17 mouse cellular contexts compared by ENCODE assay signal in the genomic region with DNA sequence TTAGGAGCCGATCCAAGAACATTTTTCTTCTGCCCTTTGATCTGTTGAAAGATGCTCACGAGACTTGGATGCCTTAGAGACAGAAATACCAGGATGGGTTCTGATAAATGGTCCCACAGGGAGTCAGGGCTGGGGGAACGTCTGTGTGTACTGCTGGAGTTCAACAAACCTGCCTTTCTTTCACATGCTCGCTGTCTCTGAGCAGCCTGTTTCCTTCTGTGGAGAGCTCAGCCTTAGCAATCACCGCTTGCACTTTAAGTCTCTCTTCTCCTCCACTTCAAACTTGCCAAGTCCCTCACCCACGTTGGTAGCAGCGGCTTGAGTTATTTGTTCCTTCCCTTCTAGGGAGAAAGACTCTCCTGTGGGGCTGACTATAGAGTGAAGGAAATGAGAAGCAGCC. TPM values are rescaled to one million over a fixed set of nuclear protein-coding genes. Genes with fewer than 3 reads are reported as not detected.
DNase-seq lines count a peak whose midpoint lies in the region; ATAC-seq lines count a peak whose summit lies in the region.
"Had no signal": no experiment of that assay in that cellular context is flagged by ENCODE, and none has a peak within 500 bp of the region (broad histone marks: within the 10 kb centered on the region; RNA-seq: fewer than 3 reads in every experiment).

No protein-coding gene starts in this region.

- H3K27ac ChIP-seq in intestine, embryonic 16.5 days (ENCODE audit: low read length) = peak overlapping the region; percentile 30; the same call in 1 of the 2 replicates
- no peak overlapping the region for H3K27ac ChIP-seq in intestine, embryonic 15.5 days
- H3K27ac ChIP-seq in heart, embryonic 12.5 days (ENCODE audit: poor library complexity, severe bottlenecking) = no peak overlapping the region
- H3K27ac ChIP-seq: forebrain, embryonic 10.5 days; limb, embryonic 12.5 days had no signal

- H3K9me3 ChIP-seq in intestine, embryonic 16.5 days (ENCODE audit: control insufficient read depth, low read length) = no peaks in the 10 kb centered on the region
- H3K9me3 ChIP-seq in intestine, embryonic 15.5 days = no peaks in the 10 kb centered on the region
- no peaks in the 10 kb centered on the region for H3K9me3 ChIP-seq in heart, embryonic 12.5 days (replicated peaks)
- H3K9me3 ChIP-seq: forebrain, embryonic 10.5 days; limb, embryonic 12.5 days had no signal

- no peaks in the 10 kb centered on the region for H3K36me3 ChIP-seq in intestine, embryonic 16.5 days (ENCODE audit: control insufficient read depth, insufficient read depth, low read length)
- no peaks in the 10 kb centered on the region for H3K36me3 ChIP-seq in intestine, embryonic 15.5 days
- no peaks in the 10 kb centered on the region for H3K36me3 ChIP-seq in heart, embryonic 12.5 days
- H3K36me3 ChIP-seq: forebrain, embryonic 10.5 days; limb, embryonic 12.5 days had no signal

- peaks cover 6% of the 10 kb centered on the region; the same call in 1 of the 2 replicates for H3K4me1 ChIP-seq in intestine, embryonic 16.5 days (ENCODE audit: control insufficient read depth, insufficient read depth, low read length)
- 0 out of 2 replicates have a peak, but pooled peaks cover 5% of the 10 kb centered on the region for H3K4me1 ChIP-seq in intestine, embryonic 15.5 days (replicated peaks)
- no peaks in the 10 kb centered on the region for H3K4me1 ChIP-seq in heart, embryonic 12.5 days (replicated peaks)
- H3K4me1 ChIP-seq: forebrain, embryonic 10.5 days; limb, embryonic 12.5 days had no signal

- DNase-seq in 3T3-L1 (ENCODE audit: low read depth, low spot score) = peak; percentile 12
- DNase-seq in embryo, embryonic 10.5 days (ENCODE audit: low spot score) = peak; percentile 46
- peak; percentile 24 for DNase-seq in lung, postnatal 36 days
- no peak for DNase-seq in cerebellum, postnatal 4 days (ENCODE audit: low spot score in 2 of 2)
- no peak for DNase-seq in heart, postnatal 4 days
- DNase-seq: adrenal gland, adult 2 months; gastrocnemius, postnatal 25 days; heart, postnatal 10 days; kidney, adult 18-20 months had no signal

- H3K9ac ChIP-seq in intestine, embryonic 16.5 days (ENCODE audit: low read depth, low read length) = 0 out of 2 replicates have a peak overlapping the region, but pooled peaks have one; percentile 20
- H3K9ac ChIP-seq in intestine, embryonic 15.5 days = no peak overlapping the region
- H3K9ac ChIP-seq in heart, embryonic 12.5 days = no peak overlapping the region
- H3K9ac ChIP-seq: limb, embryonic 12.5 days had no signal

- WGBS in intestine, embryonic 16.5 days = 26% methylated on average over 7 of the region's 7 CpGs
- WGBS in intestine, embryonic 15.5 days = 21% methylated on average over 7 of the region's 7 CpGs
- WGBS in heart, embryonic 12.5 days = 21% methylated on average over 7 of the region's 7 CpGs

- no peak for ATAC-seq in intestine, embryonic 16.5 days
- ATAC-seq in intestine, embryonic 15.5 days = no peak
- no peak for ATAC-seq in heart, embryonic 12.5 days (ENCODE audit: insufficient number of reproducible peaks, low FRiP score)
- ATAC-seq: Patski had no signal

- no peak overlapping the region for H3K4me2 ChIP-seq in intestine, embryonic 16.5 days (ENCODE audit: low read depth, low read length)
- no peak overlapping the region for H3K4me2 ChIP-seq in intestine, embryonic 15.5 days (replicated peaks)
- H3K4me2 ChIP-seq in heart, embryonic 12.5 days = no peak overlapping the region
- H3K4me2 ChIP-seq: limb, embryonic 12.5 days had no signal

- H3K4me3 ChIP-seq in intestine, embryonic 16.5 days (ENCODE audit: low read length) = no peak overlapping the region
- no peak overlapping the region for H3K4me3 ChIP-seq in intestine, embryonic 15.5 days (replicated peaks)
- no peak overlapping the region for H3K4me3 ChIP-seq in heart, embryonic 12.5 days
- H3K4me3 ChIP-seq: forebrain, embryonic 10.5 days; limb, embryonic 12.5 days had no signal

- H3K27me3 ChIP-seq in intestine, embryonic 16.5 days (replicated peaks; ENCODE audit: control insufficient read depth, insufficient read depth, low read length) = no peaks in the 10 kb centered on the region
- H3K27me3 ChIP-seq in intestine, embryonic 15.5 days (replicated peaks) = no peaks in the 10 kb centered on the region
- H3K27me3 ChIP-seq in heart, embryonic 12.5 days (replicated peaks) = peaks cover 6% of the 10 kb centered on the region
- H3K27me3 ChIP-seq: Patski had no signal

RNA-seq across cellular contexts. Expression of a gene that starts 26.6 kb away (rescaled TPM):
- 18.4 and 19.6 TPM in 2 replicates for polyA plus RNA-seq in intestine, embryonic 16.5 days (2015; fragmentation: Nextera tagmentation; extraction: Ambion mirVana)
- 12.2 and 13.1 TPM in 2 replicates for polyA plus RNA-seq in intestine, embryonic 15.5 days (2015; fragmentation: Nextera tagmentation; extraction: Ambion mirVana)
- polyA plus RNA-seq in heart, embryonic 12.5 days (2016; fragmentation: Nextera tagmentation; extraction: Ambion mirVana) = 0.27 and 0.52 TPM in 2 replicates
- total RNA-seq in heart, postnatal 4 days (2021) = not detected
- total RNA-seq: adrenal gland, adult 2 months; common myeloid progenitor, adult 5-6 weeks; gastrocnemius, postnatal 25 days had no signal
- polyA plus RNA-seq: adrenal gland, adult 2 months had no signal

RNA-seq across cellular contexts. Expression of a gene that starts 28.4 kb away (rescaled TPM):
- polyA plus RNA-seq in intestine, embryonic 16.5 days (2015; fragmentation: Nextera tagmentation; extraction: Ambion mirVana) = 101 and 110 TPM in 2 replicates
- polyA plus RNA-seq in intestine, embryonic 15.5 days (2015; fragmentation: Nextera tagmentation; extraction: Ambion mirVana) = 64.3 and 72.9 TPM in 2 replicates
- polyA plus RNA-seq in heart, embryonic 12.5 days (2016; fragmentation: Nextera tagmentation; extraction: Ambion mirVana) = 3.6 and 4.1 TPM in 2 replicates
- total RNA-seq in heart, postnatal 4 days (2021) = under 1 TPM; 0.21 to 0.79 TPM
- total RNA-seq: common myeloid progenitor, adult 5-6 weeks; gastrocnemius, postnatal 25 days had no signal
- polyA plus RNA-seq: adrenal gland, adult 2 months; Patski had no signal

RNA-seq across cellular contexts. Expression of a gene that starts 44.3 kb away (rescaled TPM):
- polyA plus RNA-seq in intestine, embryonic 16.5 days (2015; fragmentation: Nextera tagmentation; extraction: Ambion mirVana) = not detected in 2 replicates
- not detected in 2 replicates for polyA plus RNA-seq in intestine, embryonic 15.5 days (2015; fragmentation: Nextera tagmentation; extraction: Ambion mirVana)
- not detected in 2 replicates for polyA plus RNA-seq in heart, embryonic 12.5 days (2016; fragmentation: Nextera tagmentation; extraction: Ambion mirVana)
- total RNA-seq in heart, postnatal 4 days (2021) = not detected
- total RNA-seq: adrenal gland, adult 2 months; common myeloid progenitor, adult 5-6 weeks; gastrocnemius, postnatal 25 days; heart, postnatal 10 days had no signal
- polyA plus RNA-seq: adrenal gland, adult 2 months; forebrain, embryonic 10.5 days; limb, embryonic 12.5 days; Patski; testis, adult 2 months had no signal

RNA-seq across cellular contexts. Expression of a gene that starts 54.8 kb away (rescaled TPM):
- polyA plus RNA-seq in intestine, embryonic 16.5 days (2015; fragmentation: Nextera tagmentation; extraction: Ambion mirVana) = not detected in 2 replicates
- polyA plus RNA-seq in intestine, embryonic 15.5 days (2015; fragmentation: Nextera tagmentation; extraction: Ambion mirVana) = not detected in 2 replicates
- not detected in 2 replicates for polyA plus RNA-seq in heart, embryonic 12.5 days (2016; fragmentation: Nextera tagmentation; extraction: Ambion mirVana)
- total RNA-seq in heart, postnatal 4 days (2021) = not detected
- total RNA-seq: adrenal gland, adult 2 months; common myeloid progenitor, adult 5-6 weeks; gastrocnemius, postnatal 25 days; heart, postnatal 10 days had no signal
- polyA plus RNA-seq: adrenal gland, adult 2 months; forebrain, embryonic 10.5 days; limb, embryonic 12.5 days had no signal

Comparison
In these comparisons a context has a peak if more than half of its experiments do, and no peak if none do; other contexts are left out.
1. DNase-seq: peak in 3T3-L1 (single experiment), embryo, embryonic 10.5 days (single experiment) and lung, postnatal 36 days (single experiment); none in cerebellum, postnatal 4 days (0 of 2) and heart, postnatal 4 days (single experiment).
2. RNA of a gene that starts 28.4 kb away (polyA plus RNA-seq): 101 to 110 TPM in intestine, embryonic 16.5 days and 64.3 to 72.9 TPM in intestine, embryonic 15.5 days; 3.6 to 4.1 TPM in heart, embryonic 12.5 days; every median in the first group is over 10 times any median in the second.